Mouse (Mus musculus) kidney, postnatal 14 days (tissue): ENCODE data around the gene Gm44790.
"Not testable (repeated sequence)": the region's sequence is repeated elsewhere in the genome, so short reads cannot be mapped to it uniquely, and the experiment has no call there.

ENCODE experiments used
- DNase-seq: peaks from one replicate; pipeline ENCODE4 v3.0.0; 2022; ENCODE audit warnings: mixed read lengths

Gm44790 gene

DNA sequence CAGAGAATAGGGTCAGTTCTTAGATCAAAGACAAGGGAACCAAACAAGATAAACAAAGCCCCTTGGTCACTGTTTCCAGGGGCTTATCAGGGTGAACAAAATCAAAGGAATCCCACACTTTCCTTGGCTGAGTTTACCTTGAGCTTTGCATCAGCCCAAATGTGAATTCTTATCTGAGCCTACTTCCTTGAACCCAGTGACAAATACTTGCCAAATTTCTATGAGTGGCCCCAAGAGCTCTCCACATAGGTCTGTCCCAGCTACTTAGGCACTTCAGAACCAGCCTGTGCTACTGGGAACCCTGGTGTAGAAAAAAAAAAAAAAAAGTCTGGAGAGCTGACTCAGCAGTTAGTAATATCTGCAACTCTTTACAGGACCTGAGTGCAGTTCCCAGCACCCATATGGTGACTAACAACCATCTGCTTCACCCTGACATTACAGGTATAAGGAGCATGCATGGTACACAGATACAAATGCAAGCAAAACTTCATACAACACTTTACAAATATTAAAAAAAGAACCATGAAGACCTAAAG lies 48.3 kb downstream of the Gm44790 start:
- DNase-seq = no peak

GRCm38 (mm10) chr6:86475462-86476167 lies 49.2 kb downstream of the Gm44790 start:
- DNase-seq = peak; percentile 43

DNA sequence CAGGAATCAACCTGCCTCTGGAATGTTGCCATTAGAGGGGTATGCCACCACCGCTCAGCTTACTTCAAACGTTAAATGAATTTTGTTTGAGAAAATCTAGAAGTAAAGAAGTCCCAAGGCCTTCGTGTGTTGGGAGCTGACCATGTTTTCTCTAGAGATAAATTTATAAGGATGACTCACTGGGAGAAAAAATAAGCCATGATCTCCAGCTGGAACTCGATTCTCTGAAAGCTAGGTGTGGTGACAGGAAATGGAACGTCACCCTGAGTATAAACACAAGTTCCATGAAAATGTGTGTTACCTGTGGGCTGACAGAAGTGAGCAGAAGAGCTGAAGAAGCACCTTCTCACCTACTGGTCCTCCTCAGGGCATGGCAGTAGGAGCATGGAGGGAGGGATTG lies 50.5 kb downstream of the Gm44790 start:
- no peak for DNase-seq

DNA sequence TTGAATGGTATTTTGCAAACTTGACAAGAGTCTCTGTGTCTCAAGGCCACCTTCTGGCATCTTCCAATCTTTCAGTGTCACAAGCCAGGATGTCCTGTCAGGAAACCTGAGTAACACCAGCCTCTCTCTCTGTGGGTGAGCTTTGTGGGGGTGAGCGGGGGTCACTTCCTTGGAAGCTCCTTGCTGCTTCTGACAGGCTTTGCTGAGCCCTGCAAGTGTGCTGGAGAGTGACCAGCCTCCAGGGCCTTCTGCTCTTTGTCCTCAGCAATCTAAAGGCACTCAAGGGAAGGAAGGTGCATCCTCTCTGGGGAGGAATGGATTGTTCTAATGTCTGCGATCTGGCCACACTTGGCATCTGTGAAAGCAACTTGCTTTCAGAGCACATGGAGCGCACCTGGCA lies 52.9 kb downstream of the Gm44790 start:
- peak; percentile 80 for DNase-seq

DNA sequence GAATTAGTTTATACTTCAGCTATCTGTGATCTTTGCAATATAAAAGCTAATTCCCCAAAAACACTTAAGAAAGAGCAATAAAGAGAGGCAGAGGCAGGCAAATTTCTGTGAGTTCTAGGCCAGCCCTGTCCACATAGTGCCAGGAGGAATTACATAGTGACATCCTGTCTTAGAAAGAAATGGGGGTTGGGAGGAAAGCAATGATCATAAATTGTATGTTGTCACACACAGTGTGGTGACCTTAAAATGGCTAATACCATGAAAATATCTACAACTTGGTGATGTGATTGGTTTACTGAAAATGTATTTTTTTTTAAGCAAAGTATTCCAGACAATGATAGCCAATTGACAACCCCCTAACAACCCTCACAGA lies 53.3 kb downstream of the Gm44790 start:
- no peak for DNase-seq

GRCm38 (mm10) chr6:86480189-86480831 lies 53.9 kb downstream of the Gm44790 start:
- peak; percentile 77 for DNase-seq

GRCm38 (mm10) chr6:86481871-86482270 lies 55.4 kb downstream of the Gm44790 start:
- DNase-seq = no peak

- DNase-seq = peak; percentile 70
Observed at GRCm38 (mm10) chr6:86485943-86486640, 59.6 kb downstream of the Gm44790 start.

GRCm38 (mm10) chr6:86487358-86488148 lies 61.1 kb downstream of the Gm44790 start:
- DNase-seq = peak; percentile 84

- peak; percentile 31 for DNase-seq
Observed at GRCm38 (mm10) chr6:86488149-86488485, 61.7 kb downstream of the Gm44790 start.

DNA sequence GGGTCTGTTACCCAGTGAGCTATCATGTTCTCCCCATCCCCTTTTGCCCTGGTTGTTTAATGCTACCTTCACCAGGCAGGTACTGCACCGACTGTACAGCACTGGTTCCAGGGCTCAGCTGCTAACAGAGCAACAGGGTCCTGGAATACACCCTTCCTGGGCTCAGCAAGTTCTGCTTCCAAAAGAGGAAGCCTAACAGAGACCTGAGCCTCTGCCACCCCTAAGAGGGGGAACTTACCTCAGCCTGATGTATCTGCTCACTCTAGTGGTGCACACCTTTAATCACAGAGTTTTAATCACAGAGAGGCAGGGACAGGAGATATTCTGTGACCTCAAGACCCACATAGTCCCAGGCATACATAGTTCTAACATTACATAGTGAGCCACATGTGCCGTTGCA lies 63.5 kb downstream of the Gm44790 start:
- no peak for DNase-seq

DNA sequence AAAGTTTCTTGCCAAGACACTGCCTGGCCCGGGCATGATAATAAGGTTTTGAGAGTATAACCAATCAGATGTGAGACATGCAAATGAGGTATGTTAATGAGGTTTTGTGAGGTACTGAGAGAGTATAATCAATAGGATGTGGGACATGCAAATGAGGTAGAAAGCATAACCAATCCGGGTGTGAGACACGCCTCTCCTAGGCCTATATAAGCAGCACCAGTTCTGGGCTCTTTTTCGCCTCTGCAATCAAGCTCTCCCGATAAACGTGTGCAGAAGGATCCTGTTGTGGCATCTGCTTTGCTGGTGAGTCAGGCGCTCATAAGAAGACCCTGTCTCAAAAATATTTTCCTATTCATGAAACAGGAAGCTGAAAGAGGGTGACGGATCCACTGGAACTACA lies 64.0 kb downstream of the Gm44790 start:
- not testable (repeated sequence) for DNase-seq

GRCm38 (mm10) chr6:86493469-86494263 lies 67.2 kb downstream of the Gm44790 start:
- DNase-seq = no peak

GRCm38 (mm10) chr6:86494767-86495166 lies 68.3 kb downstream of the Gm44790 start:
- DNase-seq = no peak
